Comparison of ENCODE assay signal across 35 mouse cellular contexts in genomic region chr11:105280456-105280855, GRCm38 (mm10). TPM values are rescaled to one million over a fixed set of nuclear protein-coding genes. Genes with fewer than 3 reads are reported as not detected.
"Had no signal": no experiment of that assay in that cellular context is flagged by ENCODE, and none has a peak within 500 bp of the region (broad histone marks: within the 10 kb centered on the region; RNA-seq: fewer than 3 reads in every experiment).

No protein-coding gene starts in this region.

- H3K9me3 ChIP-seq: heart, embryonic 10.5 days; heart, embryonic 12.5 days; heart, embryonic 13.5 days; heart, embryonic 15.5 days; hindbrain, embryonic 10.5 days; hindbrain, embryonic 12.5 days; hindbrain, embryonic 13.5 days; hindbrain, embryonic 15.5 days; intestine, embryonic 15.5 days; kidney, embryonic 15.5 days had no signal

- DNase-seq: heart, postnatal 10 days; heart, postnatal 14 days; heart, postnatal 36 days; heart, postnatal 4 days; kidney, adult 11 months; kidney, adult 18-20 months; kidney, adult 2 months; kidney, adult 8-10 months; kidney, adult 9 months; kidney, postnatal 10 days; kidney, postnatal 14 days; kidney, postnatal 25 days; kidney, postnatal 4 days; layer of hippocampus, adult 9-11 months; layer of hippocampus, postnatal 36 days had no signal

- H3K4me2 ChIP-seq: heart, embryonic 11.5 days; heart, embryonic 12.5 days; heart, embryonic 13.5 days; heart, embryonic 15.5 days; hindbrain, embryonic 12.5 days; hindbrain, embryonic 13.5 days; hindbrain, embryonic 14.5 days; hindbrain, embryonic 15.5 days; intestine, embryonic 15.5 days; kidney, embryonic 15.5 days had no signal

- H3K27ac ChIP-seq: heart, embryonic 10.5 days; heart, embryonic 13.5 days; heart, embryonic 15.5 days; hindbrain, embryonic 10.5 days; hindbrain, embryonic 12.5 days; hindbrain, embryonic 13.5 days; hindbrain, embryonic 14.5 days; hindbrain, embryonic 15.5 days; hindbrain, postnatal 0 days; intestine, embryonic 15.5 days; kidney, embryonic 15.5 days; kidney, postnatal 0 days; layer of hippocampus, adult 2 months had no signal

- H3K4me1 ChIP-seq: hindbrain, embryonic 13.5 days; hindbrain, embryonic 15.5 days; intestine, embryonic 15.5 days; kidney, embryonic 15.5 days had no signal

- ATAC-seq: hindbrain, embryonic 16.5 days; hindbrain, postnatal 0 days; inflammation-experienced regulatory T-cells, adult 6 months; intestine, embryonic 15.5 days; intestine, embryonic 16.5 days; intestine, postnatal 0 days had no signal

- H3K9ac ChIP-seq: heart, embryonic 12.5 days; heart, embryonic 13.5 days; heart, embryonic 15.5 days; hindbrain, embryonic 12.5 days; hindbrain, embryonic 13.5 days; hindbrain, embryonic 14.5 days; hindbrain, embryonic 15.5 days; intestine, embryonic 15.5 days; kidney, embryonic 15.5 days had no signal

- H3K4me3 ChIP-seq: heart, embryonic 10.5 days; heart, embryonic 12.5 days; heart, embryonic 13.5 days; heart, embryonic 15.5 days; hindbrain, embryonic 10.5 days; hindbrain, embryonic 12.5 days; hindbrain, embryonic 13.5 days; hindbrain, embryonic 15.5 days; intestine, embryonic 15.5 days; kidney, embryonic 15.5 days; layer of hippocampus, adult 2 months had no signal

- H3K27me3 ChIP-seq: heart, embryonic 12.5 days; heart, embryonic 13.5 days; heart, embryonic 15.5 days; hindbrain, embryonic 12.5 days; hindbrain, embryonic 13.5 days; hindbrain, embryonic 15.5 days; intestine, embryonic 15.5 days; kidney, embryonic 15.5 days had no signal

RNA-seq across cellular contexts. Expression of gene Mrc2, which starts 12.0 kb away (rescaled TPM):
- total RNA-seq: hematopoietic stem cell, adult 5-6 weeks had no signal
- polyA plus RNA-seq: inflammation-experienced regulatory T-cells, adult 6 months had no signal
